Mouse (Mus musculus): ENCODE measurements around the gene Cryba2.

GRCm38 (mm10) chr1:74924464-74924863 lies 31.5 kb upstream of the Cryba2 start:
- peak in 1 of 2 experiments; percentile 37; a peak in 2 of 4 replicates for TF ChIP-seq CTCF (conservative IDR thresholded peaks at IDR 0.05 in 1 of 2, IDR thresholded peaks at IDR 0.05 in 1 of 2; ENCODE audit: low read depth in 2 of 2, low read length in 2 of 2)
- no peak for TF ChIP-seq ZC3H11A (IDR thresholded peaks at IDR 0.05; ENCODE audit: low read depth, low read length)
